Mouse (Mus musculus) kidney, postnatal 0 days (tissue): ENCODE measurements at regions not wholly inside any gene's neighbourhood (a gene's known extent, or its start where the extent isn't known, plus 50 kb on each side); places are given as distances from the start of the nearest gene placed in this dataset.

Source experiments
- ATAC-seq: fragments of 200-750 bp; cut with Nextera tagmentation; replicated peaks from 2 replicates; pipeline ENCODE4 v1.8.0; 2017; ENCODE audit warnings: low read depth, moderate number of reproducible peaks, moderate TSS enrichment, moderate library complexity; ENCODE audit not compliant: low FRiP score
- DNase-seq: peaks from one replicate; pipeline ENCODE4 v3.0.0-alpha.2; 2016; ENCODE audit warnings: low spot score
- H3K27ac ChIP-seq: fragments of 300-500 bp; sonication (generic); 2 replicates; pipeline ENCODE4 v1.5.1; 2014; ENCODE audit warnings: mild to moderate bottlenecking
- H3K27me3 ChIP-seq: fragments of 300-500 bp; sonication (generic); 2 replicates; pipeline ENCODE4 v1.6.1; 2014; ENCODE audit warnings: low read length, mixed read lengths; ENCODE audit not compliant: insufficient read depth
- H3K36me3 ChIP-seq: fragments of 300-500 bp; sonication (generic); 2 replicates; pipeline ENCODE4 v1.6.1; 2014; ENCODE audit warnings: low read length, mixed read lengths; ENCODE audit not compliant: insufficient read depth
- H3K4me1 ChIP-seq: fragments of 300-500 bp; sonication (generic); replicated peaks from 2 replicates; pipeline ENCODE4 v1.6.1; 2014; ENCODE audit warnings: antibody characterized with exemption, low read length, mixed read lengths; ENCODE audit not compliant: insufficient read depth
- H3K4me2 ChIP-seq: fragments of 300-500 bp; sonication (generic); 2 replicates; pipeline ENCODE4 v1.6.1; 2014; ENCODE audit warnings: mild to moderate bottlenecking, low read length, moderate library complexity, mixed read lengths
- H3K4me3 ChIP-seq: fragments of 300-500 bp; sonication (generic); replicated peaks from 2 replicates; pipeline ENCODE4 v1.5.1; 2014; ENCODE audit warnings: low read depth, low read length
- H3K9ac ChIP-seq: fragments of 300-500 bp; sonication (generic); 2 replicates; pipeline ENCODE4 v1.6.1; 2014; ENCODE audit warnings: low read depth, low read length
- H3K9me3 ChIP-seq: fragments of 300-500 bp; sonication (generic); replicated peaks from 2 replicates; pipeline ENCODE4 v1.6.1; 2016; ENCODE audit warnings: low read length, inconsistent platforms, mixed read lengths
- CTCF ChIP-seq: IDR thresholded peaks from 2 replicates; pipeline ENCODE4 v1.5.1; 2016; ENCODE audit warnings: antibody characterized with exemption, low read depth, mild to moderate bottlenecking, moderate library complexity
- WGBS: fragments of 180-500 bp; shearing (Covaris S2); extraction: QIAGEN DNeasy Blood & Tissue Kit; methylation state at CpG from one replicate; pipeline ENCODE4 v1.1.7; 2014; 5-methylcytosine and 5-hydroxymethylcytosine counted together

GRCm38 (mm10) chr10:99460847-99461445, 197.9 kb downstream of the Dusp6 start:
- no peaks in the 10 kb centered on the region for H3K9me3 ChIP-seq
- H3K27me3 ChIP-seq = no peaks in the 10 kb centered on the region
- no peak for TF ChIP-seq CTCF
- peaks cover 3% of the 10 kb centered on the region; the same call in 1 of the 2 replicates for H3K4me1 ChIP-seq
- H3K36me3 ChIP-seq = no peaks in the 10 kb centered on the region
- H3K4me2 ChIP-seq = peak overlapping the region; percentile 65
- DNase-seq (peak; percentile 47), ATAC-seq (peak; percentile 58)
- H3K9ac ChIP-seq = peak overlapping the region; percentile 42; the same call in 1 of the 2 replicates
- H3K27ac ChIP-seq = peak overlapping the region; percentile 67
- H3K4me3 ChIP-seq = peak overlapping the region; percentile 34
- WGBS = 8% methylated on average over 17 of the region's 17 CpGs

- peak overlapping the region; percentile 34 for H3K4me3 ChIP-seq
- H3K9ac ChIP-seq = peak overlapping the region; percentile 42; the same call in 1 of the 2 replicates
- peak; percentile 83 for DNase-seq
- H3K27ac ChIP-seq = peak overlapping the region; percentile 67
- peak overlapping the region; percentile 65 for H3K4me2 ChIP-seq
- H3K4me1 ChIP-seq = peaks cover 3% of the 10 kb centered on the region; the same call in 1 of the 2 replicates
- no peaks in the 10 kb centered on the region for H3K27me3 ChIP-seq
- WGBS = 2% methylated on average over 13 of the region's 13 CpGs
- no peaks in the 10 kb centered on the region for H3K36me3 ChIP-seq
- H3K9me3 ChIP-seq = no peaks in the 10 kb centered on the region
- peak; percentile 36; the same call in 1 of the 2 replicates for ATAC-seq
- TF ChIP-seq CTCF = no peak
Observed at GRCm38 (mm10) chr10:99461446-99461966, 198.5 kb downstream of the Dusp6 start.

- WGBS = 100% methylated on average over 1 of the region's 1 CpGs
- no peak overlapping the region for H3K4me2 ChIP-seq
- DNase-seq = no peak
- peak overlapping the region; percentile 9; the same call in 1 of the 2 replicates for H3K27ac ChIP-seq
- no peaks in the 10 kb centered on the region for H3K9me3 ChIP-seq
- ATAC-seq = no peak
- H3K36me3 ChIP-seq = no peaks in the 10 kb centered on the region
- TF ChIP-seq CTCF = no peak
- no peak overlapping the region for H3K9ac ChIP-seq
- no peaks in the 10 kb centered on the region for H3K4me1 ChIP-seq
- H3K4me3 ChIP-seq = no peak overlapping the region
- no peaks in the 10 kb centered on the region for H3K27me3 ChIP-seq
Observed at GRCm38 (mm10) chr10:99466695-99467094, 203.7 kb downstream of the Dusp6 start.

- no peaks in the 10 kb centered on the region for H3K4me1 ChIP-seq
- no peaks in the 10 kb centered on the region for H3K9me3 ChIP-seq
- ATAC-seq = no peak
- no peak for TF ChIP-seq CTCF
- H3K4me2 ChIP-seq = no peak overlapping the region
- peak; percentile 47 for DNase-seq
- WGBS = 66% methylated on average over 9 of the region's 9 CpGs
- H3K27ac ChIP-seq = peak overlapping the region; percentile 9; the same call in 1 of the 2 replicates
- H3K9ac ChIP-seq = no peak overlapping the region
- H3K4me3 ChIP-seq = no peak overlapping the region
- no peaks in the 10 kb centered on the region for H3K36me3 ChIP-seq
- no peaks in the 10 kb centered on the region for H3K27me3 ChIP-seq
Observed at GRCm38 (mm10) chr10:99467319-99467842, 204.3 kb downstream of the Dusp6 start.

GRCm38 (mm10) chr10:99468971-99469370, 205.9 kb downstream of the Dusp6 start:
- 64% methylated on average over 3 of the region's 3 CpGs for WGBS
- no peak for DNase-seq
- H3K4me1 ChIP-seq = no peaks in the 10 kb centered on the region
- no peak overlapping the region for H3K27ac ChIP-seq
- no peak for TF ChIP-seq CTCF
- H3K27me3 ChIP-seq = no peaks in the 10 kb centered on the region
- H3K9ac ChIP-seq = no peak overlapping the region
- H3K4me3 ChIP-seq = no peak overlapping the region
- H3K4me2 ChIP-seq = no peak overlapping the region
- no peaks in the 10 kb centered on the region for H3K9me3 ChIP-seq
- no peak for ATAC-seq
- H3K36me3 ChIP-seq = no peaks in the 10 kb centered on the region

GRCm38 (mm10) chr10:99471832-99472497, 208.9 kb downstream of the Dusp6 start:
- ATAC-seq = no peak
- Histone ChIP-seq H3K27me3 (no peaks in the 10 kb centered on the region), H3K4me1 (no peaks in the 10 kb centered on the region), H3K4me3 (no peak overlapping the region), H3K9me3 (no peaks in the 10 kb centered on the region), H3K36me3 (no peaks in the 10 kb centered on the region), H3K4me2 (no peak overlapping the region), H3K9ac (no peak overlapping the region), H3K27ac (no peak overlapping the region)
- no peak for TF ChIP-seq CTCF
- 71% methylated on average over 8 of the region's 8 CpGs for WGBS
- DNase-seq = no peak
